Mouse (Mus musculus): ENCODE measurements around the gene Acp6.
"Not testable (repeated sequence)": the region's sequence is repeated elsewhere in the genome, so short reads cannot be mapped to it uniquely, and the experiment has no call there.

The Acp6 gene

DNA sequence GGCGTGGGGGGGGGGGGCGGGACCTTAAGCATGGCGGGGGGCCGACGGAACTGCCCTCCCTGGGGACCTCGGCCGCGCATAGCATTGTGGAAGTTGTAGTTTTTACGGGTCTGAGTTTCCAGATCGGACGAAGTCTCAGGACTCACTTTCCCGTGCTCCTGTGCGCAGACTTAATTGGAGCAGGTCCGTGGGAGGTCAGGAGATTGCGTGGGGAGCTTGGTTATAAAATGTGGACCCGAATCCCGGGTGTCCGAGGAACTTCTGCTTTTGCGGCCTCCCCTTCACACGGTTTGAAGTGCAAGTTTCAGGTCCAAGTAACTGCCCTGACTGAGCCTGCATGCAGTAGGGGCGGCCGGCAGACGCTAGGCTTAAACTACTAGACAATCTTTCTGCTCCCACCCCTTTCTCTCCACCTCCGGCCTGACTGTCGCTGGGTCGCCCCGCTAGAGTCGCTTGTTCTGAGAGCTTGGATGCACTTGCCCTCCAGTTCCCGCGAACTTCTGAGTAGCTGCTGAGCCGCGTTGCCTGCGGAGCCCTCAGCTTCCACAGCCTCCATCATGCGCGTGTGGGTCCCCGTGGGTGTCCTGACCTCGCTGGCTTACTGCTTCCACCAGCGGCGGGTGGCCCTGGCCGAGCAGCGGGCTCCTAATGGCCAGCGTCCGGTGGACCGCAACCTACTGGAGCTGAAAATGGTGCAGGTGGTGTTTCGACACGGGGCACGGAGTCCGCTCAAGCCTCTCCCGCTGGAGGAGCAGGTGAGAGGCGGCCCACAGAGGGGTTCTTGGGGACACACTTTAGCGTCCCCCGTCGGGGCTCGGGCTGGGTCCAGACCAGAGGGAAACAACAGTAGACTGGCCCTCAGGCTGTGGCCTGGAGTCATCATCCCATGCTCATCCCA lies at the start of gene Acp6:
Gene Acp6 (plus strand): TSS at position 167 of the 898 bp plus-strand sequence.
- in situ Hi-C loops (cut with MboI, MseI): no loop called here

DNA sequence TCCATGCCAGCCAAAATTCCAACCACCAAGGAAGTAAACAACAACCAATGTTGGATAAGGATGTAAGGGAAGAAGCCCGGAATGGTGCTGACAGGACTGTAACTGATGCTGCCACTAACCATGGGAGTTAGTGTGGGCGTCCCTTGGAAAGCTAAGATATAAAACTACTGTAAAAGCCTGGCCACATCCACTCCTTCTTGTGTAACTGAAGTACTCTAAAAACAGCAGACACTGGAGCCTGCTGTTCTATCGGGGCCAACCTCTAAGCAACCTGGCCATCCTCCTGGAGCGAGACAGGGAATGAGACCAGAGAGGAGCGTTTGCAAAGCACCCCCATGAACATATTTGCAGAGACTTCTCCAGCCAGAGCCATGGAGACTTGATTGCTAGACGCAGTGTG lies 41.1 kb upstream of the Acp6 start:
- in situ Hi-C loops (cut with MboI, MseI): no loop called here

DNA sequence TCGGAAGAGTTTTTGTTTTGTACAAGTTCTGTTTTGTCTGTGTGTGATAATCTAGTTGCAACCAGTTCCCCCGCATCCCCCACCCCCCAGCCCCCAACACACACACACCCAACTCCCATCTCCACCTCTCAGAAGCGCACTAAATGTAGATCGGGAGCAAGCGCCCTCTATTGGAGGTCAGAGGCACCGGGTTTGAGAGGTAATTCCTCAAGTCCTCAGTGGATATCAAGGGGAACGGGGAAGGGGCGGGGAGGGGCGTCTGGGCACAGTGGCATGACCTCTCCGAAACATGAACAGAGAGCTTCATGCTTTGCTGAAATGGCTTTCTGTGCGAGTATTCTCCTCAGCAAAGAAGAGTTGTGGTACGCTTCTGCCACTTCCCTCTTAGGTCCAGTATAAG lies 40.3 kb upstream of the Acp6 start:
- in situ Hi-C loops (cut with MboI, MseI): no loop called here

DNA sequence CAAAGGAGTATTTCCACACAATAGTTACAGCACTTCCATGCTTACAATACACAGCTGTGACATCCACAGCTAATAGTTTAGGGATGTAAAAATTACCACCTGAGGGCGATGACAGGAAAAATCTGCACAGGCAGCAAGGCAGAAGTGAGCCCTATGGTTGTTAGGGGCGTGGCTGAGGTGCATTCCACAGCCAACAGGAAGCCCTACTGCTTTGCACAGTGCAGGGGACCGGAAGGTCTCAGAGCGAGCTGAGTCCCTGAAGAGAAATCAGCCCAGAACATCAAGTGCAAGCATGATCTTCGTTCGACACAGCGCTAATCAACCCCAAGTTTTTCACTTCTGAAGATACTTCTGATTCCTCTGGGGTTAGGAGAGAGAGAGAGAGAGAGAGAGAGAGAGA lies 34.4 kb upstream of the Acp6 start:
- in situ Hi-C loops (cut with MboI, MseI): no loop called here

DNA sequence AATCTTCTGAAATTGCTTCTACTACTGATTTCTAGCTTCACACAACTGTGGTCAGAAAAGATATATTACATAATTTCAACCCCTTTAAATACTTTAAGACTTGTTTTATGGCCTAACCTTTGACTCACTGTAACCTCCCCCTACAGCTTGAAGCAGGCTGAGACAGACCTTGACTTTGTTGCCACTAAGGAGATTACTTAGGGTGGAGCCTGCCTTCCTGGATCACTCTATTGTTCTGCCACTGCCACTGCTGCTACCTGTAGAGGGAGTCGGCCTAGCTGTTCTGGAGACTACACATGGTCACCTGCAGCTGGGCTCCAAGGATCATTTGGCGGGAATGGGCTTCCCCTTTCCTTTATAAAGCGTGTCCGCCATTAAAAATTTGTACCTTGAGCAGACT lies 29.2 kb upstream of the Acp6 start:
- in situ Hi-C loops (cut with MboI, MseI): no loop called here

DNA sequence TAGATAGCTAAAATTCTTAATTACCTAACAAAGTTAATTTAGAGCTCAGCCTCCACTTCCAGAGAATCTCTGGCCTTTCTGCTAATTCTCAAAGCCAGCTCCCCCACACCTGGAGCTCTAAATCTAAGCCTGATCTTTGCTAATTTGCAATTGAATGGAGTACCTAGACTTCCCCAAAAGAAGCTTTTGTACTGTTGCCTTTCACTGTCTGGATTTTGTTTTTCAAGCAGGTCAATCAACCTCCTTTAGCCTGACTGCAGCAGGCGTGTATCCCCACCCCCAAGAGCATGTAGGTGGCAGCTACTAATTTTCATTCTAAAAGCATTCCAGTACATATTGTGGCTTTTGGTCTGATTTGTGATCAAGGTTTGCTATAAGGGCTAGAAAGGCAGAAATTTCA lies 20.9 kb upstream of the Acp6 start:
- in situ Hi-C loops (cut with MboI, MseI): not testable (repeated sequence)

DNA sequence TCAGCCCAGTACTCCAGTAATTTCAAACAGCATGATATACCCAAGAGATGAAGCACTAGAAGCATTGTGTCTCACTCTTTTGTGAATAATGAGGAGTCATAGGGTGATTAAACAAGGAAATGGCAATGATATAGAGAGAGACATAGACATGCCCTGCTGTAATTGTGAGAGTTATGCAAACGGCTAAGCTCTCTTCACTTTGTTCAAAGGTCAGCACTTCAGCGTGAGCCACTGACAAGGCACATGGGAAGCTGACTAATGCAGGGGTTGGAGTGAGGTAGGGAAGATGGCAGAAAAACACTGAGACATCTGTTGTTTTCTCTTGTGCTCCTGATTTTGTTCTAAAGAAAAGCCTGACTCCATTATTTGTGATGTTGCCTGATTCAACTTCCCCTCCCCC lies 7.5 kb upstream of the Acp6 start:
- in situ Hi-C loops (cut with MboI, MseI): no loop called here

DNA sequence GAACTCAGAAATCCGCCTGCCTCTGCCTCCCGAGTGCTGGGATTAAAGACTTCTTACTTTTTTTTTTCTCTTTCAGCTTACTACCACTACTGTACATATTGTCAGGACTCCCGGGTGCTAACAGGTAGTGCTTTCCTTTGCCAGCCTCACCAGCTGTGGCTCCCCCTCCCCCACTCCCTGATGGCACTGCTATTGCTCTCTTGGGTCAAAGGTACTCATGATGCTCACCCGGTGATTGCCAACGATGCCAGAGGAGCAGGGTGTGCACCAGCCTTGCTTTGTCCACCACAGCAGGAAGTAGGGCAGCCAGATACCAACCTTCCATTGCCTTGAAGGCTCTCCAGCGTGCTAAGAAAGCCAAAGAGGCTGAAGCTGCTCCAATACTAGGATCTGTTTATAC lies 2.1 kb upstream of the Acp6 start:
- in situ Hi-C loops (cut with MboI, MseI): no loop called here

DNA sequence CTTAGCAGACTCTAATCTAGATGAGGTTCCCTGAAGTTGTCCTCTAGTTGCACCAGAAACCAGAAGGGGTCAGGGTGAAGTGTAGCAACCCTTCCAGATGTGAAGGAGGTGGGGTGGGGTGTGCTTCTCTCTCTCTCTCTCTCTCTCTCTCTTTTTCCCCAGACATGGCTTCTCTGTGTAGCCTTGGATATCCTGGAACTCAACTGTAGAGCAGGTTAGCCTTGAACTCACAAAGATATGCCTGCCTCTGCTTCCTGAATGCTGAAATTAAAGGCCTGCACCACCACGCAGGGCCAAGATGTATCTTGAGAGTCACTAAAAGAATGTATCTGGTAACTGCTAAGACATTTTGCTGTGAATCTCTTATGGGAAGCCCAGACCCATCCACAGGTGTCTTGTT lies 1.3 kb upstream of the Acp6 start:
- in situ Hi-C loops (cut with MboI, MseI): no loop called here

DNA sequence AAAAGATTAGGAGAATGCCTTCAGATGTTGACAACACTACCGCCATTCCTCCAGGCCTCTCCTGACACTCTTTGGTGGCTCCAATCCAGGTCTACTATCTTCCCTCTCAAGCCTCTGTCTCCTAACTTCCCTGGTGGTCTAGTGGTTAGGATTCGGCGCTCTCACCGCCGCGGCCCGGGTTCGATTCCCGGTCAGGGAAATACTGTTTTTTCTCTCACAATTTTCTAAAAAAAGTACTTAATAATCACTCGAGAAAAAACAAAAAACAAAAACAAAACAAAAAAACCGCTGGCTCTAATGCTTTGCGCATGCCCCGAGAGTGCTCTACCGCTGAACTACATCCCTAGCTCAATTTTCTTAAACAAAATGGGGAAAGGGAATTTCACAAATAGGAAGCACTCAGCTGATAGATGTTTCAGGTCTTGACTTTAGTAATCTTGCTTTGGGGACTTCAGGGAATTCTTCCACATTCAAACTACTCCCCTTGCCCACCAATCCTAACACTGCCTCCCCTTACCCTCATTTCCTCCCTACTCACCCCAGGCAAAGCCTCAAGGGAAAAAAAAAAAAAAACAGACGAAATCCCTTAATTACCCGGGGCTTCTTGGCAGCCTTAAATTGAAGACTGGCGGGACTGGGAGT lies 498 bp upstream of the Acp6 start:
- in situ Hi-C loops (cut with MboI, MseI): no loop called here

DNA sequence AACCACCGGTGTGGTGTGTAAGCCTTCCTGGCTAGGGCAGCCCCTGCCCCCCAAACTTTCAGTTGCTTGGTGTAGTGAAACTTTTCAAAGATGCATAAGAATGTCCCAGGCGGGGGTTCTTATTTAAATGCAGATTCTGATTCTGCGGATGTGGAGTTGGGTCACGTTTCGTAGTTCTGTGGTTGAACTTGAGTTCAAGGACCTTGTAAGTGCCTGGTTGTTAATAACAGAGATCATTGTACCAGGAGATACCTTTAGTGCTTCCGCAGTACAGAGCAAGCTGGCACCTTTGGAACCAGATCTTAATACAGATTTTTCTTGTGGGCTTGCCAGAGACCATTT lies 903 bp downstream of the Acp6 start:
- in situ Hi-C loops (cut with MboI, MseI): no loop called here

DNA sequence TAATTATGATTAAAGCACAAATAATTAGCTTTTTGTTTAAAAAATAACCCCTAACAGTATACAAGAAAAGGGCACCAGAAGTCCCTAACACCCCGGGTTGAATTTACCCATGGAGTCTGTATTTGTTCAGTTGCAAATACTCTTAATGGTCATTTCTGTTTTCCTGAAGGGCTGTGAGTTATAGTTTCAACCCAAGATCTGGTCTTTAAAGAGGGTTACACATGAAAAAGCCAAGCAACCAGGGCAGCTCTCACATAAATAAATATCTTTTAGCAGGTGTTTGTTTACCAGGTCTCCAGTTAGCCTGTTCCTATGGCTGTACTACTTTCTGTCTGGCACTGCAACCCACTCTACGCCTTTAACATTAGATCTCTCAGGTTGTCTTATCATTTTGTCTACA lies 1.4 kb downstream of the Acp6 start:
- in situ Hi-C loops (cut with MboI, MseI): no loop called here

DNA sequence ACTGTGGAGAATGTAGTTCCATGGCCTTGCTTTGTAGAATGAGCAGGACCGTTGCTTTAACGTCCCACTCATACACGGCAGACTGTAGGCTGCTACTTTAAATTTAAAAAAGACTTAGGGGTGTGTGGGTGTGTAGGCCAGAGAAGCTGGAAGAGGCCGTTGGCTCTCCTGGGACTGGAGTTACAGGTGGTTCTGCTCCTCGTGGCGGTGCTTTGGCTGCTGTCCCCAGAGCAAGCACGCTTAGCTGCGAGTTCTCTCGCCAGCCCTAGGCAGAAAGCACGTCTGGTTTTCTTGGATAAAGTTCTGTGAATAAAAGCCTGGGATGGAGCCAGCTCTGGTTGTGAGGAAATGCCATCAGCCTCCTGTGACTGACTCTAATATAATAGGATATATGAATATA lies 2.3 kb downstream of the Acp6 start:
- in situ Hi-C loops (cut with MboI, MseI): no loop called here

DNA sequence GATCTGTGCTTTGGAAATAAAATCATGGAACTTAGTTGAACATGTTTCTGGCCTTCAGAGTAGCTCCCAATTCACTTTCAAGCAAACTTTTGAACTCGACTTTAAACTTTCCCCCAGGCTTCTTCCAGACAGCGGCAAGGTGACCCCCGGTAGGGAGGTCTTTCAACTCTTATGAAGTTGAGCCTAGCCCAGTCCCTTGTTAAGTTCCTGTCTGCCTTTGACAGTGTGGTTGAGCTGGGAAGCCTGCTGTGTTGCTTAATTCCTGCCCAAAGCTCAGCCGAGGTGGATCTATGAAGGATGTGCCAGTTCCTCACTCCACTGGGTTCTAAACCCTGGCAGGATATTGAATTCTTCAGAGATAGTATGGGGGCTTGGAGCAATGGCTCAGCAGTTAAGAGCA lies 3.2 kb downstream of the Acp6 start:
- in situ Hi-C loops (cut with MboI, MseI): no loop called here

DNA sequence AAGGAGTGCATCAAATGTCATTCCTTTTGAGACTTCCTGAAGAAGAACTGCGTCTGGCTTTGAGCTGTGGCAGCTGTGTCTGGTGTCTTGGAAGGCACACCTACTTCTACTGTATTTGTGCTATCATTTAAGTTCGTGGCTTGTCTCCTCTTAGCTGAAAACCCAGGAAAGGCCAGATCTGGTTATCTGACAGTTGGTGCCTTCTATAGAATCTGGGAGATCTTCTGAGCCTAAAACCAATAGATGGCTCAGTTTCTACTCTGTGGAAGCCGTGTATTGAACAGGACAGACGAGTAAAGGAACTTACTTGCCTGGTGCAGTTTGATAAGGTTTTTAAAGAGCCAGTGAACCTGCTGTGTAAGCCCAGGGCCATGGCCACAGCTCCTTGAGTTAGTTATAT lies 5.9 kb downstream of the Acp6 start:
- in situ Hi-C loops (cut with MboI, MseI): no loop called here

DNA sequence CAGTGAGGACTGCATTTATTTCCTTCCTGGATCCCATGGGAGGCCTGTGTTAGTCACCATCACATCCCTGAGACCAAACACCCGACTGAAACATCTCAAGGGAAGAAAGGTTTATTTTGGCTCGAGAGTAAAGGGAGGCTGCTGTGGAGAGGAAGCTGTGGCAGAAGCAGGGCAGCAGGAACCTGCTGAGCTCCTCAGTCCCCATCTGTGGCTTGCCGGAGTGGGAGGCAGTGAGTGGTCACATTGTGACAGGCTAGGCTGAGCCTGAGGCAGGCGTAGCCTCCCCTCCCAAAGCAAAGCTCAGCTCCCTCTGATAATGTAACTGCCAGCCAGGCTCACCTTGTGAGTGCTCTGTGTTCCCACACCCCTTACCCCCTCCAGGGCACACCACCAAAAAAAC lies 8.5 kb downstream of the Acp6 start:
- in situ Hi-C loops (cut with MboI, MseI): loop anchor here (5.0 kb wide), 2 partner anchors 60 to 80 kb away; no protein-coding TSS in a partner anchor

DNA sequence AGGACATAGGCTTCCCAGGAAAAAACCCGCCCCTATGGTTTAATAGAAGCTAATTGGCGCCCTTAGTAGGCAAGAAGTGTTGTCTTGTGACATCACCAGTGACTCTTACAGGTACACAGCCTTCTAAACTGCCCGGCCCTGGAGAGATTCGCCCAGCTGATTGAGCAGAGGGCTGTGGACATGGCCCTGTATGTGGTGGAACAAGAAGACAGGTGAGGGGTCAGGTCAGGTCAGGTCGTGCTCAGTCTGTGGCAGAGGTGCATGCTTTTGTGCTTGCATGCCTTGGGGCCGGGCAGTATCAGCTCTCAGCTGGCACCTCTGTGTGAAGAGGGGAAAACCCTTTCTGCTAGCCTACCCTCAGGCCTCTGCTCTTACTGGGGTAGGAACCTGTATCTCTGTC lies 13.0 kb downstream of the Acp6 start:
- in situ Hi-C loops (cut with MboI, MseI): no loop called here

DNA sequence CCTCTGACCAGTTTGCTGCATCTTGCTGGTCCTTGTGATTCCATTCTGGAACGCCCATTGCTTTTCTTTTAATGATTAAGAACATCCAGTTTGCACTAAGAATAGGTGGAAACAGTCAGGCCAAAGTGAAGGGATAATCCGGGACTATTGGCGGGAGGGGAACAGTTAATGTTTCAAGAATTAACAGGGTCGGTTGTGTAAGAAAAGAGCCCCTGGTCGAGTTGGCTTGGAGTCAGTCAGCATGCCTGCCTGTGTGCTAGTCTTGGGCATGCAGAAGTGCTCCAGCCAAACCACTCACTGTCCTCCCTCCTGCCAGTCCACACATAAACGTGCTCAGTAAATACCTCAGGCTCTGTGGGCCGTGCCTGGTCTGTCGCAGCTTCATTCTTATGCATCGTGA lies 13.7 kb downstream of the Acp6 start:
- in situ Hi-C loops (cut with MboI, MseI): no loop called here

DNA sequence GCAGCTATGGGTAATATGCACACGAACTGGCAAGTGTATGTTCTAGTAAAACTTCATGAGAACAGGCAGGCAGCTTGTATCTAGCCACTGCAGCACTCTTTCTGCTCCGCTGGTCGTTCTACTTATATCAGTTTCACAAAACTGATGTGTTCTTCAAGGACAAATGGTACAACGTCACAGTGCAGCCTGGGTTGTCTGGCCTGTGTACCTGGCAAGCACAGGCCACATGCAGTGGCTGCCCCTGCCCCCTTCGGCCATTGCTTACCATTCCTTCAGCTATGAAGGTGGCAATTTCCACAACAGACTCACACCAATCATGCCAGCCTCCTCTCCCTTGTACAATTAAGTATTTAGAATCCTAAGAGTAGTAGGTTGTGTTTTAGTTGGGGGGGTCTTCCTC lies 14.1 kb downstream of the Acp6 start:
- in situ Hi-C loops (cut with MboI, MseI): no loop called here

DNA sequence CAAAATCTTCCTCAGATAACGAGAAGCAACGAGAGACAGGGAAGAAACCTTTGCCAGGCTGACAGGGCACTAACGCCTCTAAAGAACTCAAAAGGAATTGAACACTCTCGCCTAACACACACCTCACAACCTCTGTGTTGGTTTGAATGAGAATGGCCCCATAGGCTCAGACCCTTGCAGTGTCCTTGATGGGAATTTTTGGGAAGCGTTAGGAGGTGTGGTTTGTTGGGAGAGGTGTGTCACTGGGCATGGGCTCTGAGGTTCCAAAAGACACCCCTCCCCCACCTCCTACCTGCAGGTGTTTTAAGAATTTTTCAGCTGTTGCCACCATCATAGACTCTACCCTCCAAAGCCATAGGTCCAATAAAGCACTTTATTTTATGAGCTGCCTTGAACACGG lies 20.3 kb downstream of the Acp6 start:
- in situ Hi-C loops (cut with MboI, MseI): no loop called here

DNA sequence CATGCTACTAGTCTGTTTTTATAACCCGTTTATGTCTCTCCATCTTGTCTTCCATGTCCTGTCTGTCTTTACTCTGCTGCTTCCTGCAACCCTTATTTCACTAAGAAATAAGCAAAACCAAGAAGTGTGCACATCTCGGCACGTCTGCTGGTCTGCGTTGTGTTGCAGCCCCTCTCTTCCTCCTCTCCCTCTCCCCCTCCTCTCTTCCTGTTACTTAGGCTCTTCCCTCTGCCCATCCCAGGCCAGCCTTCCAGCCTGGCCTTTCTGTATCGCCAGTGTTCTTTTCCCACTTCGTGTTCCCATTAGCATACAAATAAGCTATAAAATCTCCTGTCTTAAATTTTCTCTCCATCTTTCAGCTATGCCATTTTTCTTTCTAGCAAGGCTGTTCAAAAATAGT lies 21.9 kb downstream of the Acp6 start:
- in situ Hi-C loops (cut with MboI, MseI): no loop called here

DNA sequence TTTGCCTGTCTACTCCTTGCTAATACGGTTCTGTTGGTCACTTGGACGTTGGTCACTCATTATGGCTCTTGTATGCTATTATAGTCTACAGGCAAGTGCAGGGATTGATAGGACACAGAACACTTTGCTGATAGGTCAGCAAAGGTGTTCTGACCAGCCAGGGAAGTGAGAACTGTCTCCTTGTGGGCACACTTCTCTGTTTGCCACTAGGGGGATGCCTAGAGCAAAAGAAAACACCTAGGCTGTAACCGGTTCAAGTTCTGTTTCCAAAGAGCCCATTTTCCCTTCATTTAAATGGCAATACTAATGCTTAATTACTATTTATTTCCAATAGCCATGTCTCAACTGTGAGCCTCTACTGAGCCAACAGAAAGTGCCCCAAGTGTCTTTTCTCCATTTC lies 25.2 kb downstream of the Acp6 start:
- in situ Hi-C loops (cut with MboI, MseI): no loop called here

DNA sequence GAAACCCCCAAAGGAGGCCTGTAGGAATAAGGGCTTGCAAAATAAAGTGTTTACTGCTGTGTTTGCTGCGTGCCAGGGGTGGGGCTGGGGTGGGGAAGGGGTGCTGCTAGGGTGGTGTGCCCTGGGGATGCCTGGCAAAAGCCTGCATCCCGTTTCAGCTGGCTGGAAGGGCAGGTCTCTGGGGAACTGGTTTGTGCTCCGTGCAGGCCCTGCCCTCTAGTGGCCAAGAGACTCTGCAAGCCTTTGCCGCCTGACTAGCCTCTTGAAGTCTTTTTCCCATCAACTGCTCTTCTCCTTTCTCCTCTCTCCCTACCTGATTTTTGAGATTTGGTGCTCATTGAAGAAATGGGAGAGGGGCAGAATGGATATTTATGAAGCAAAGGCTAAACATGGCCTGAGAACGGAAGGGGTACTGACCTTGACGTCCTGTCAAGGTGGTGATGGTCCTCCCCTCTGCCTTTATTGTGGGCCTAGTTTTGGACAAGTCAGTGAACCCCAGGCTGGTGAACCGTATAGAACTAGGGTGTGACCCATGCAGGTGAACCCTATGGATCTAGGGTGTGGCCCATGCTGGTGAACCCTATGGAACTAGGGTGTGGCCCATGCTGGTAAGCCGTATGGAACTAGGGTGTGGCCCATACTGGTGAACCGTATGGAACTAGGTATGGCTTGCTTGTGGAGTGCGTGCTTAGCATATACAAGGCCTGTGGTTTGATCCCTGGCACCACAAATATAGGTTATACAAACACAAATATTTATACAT lies 26.7 kb downstream of the Acp6 start:
- in situ Hi-C loops (cut with MboI, MseI): loop anchor here (5.0 kb wide), 1 partner anchor 248 kb away; no protein-coding TSS in a partner anchor

All from regulatory T cell (primary cell).